In the genomic region with DNA sequence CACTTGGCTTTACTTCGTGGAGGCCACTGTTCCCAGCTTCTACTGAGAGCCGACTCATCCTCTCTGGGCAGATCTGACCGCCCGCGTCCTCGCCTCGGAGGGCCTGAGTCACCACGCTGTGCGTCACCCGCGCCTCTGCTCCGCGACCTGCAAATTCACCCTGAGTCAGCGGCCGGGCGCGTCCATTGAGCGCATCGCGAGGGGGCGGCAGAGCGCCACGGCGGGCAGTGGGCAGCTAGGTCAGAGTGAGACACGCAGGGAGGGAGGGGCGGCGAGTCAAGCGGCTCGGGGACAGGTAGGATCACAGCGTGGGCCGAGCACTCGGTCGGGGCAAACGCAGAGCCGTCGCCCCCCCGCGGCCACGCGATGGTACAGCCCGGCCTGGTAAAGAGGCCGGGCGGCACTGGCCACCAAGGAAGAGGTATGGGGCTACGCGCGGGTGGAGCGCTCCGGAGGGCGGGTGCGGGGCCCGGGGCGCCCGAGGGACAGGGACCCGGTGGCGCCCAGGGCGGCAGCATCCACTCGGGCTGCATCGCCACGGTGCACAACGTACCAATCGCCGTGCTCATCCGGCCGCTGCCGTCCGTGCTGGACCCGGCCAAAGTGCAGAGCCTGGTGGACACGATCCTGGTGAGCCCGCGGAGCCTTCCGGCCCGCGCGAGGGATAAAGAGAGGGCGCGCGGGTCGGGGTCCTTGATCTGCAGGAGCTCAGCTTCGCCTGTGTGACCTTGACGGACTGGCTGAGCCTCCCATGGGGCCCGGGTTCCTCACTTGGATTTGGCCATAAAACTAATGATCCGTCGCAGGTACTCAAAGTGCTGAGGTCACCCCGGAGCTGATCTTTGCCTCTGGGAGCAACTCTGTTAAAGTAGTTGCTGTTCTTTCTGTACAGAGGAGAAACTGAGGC, we compare ENCODE assay signal across 8 mouse cellular contexts. TPM values are rescaled to one million over a fixed set of nuclear protein-coding genes. Genes with fewer than 3 reads are reported as not detected.
A peak's percentile ranks its signal among the peaks of the same experiment; 100 is the strongest.
DNase-seq lines count a peak whose midpoint lies in the region; ATAC-seq lines count a peak whose summit lies in the region.

TSS of gene Srxn1 (plus strand) at position 199 of the 907 bp plus-strand sequence.

- intact Hi-C loops in left cerebral cortex, postnatal 10 days (cut with DNase I) = no loop called here

- ATAC-seq in megakaryocyte progenitor cell, adult 5-6 weeks (replicated peaks; ENCODE audit: poor library complexity) = peak; percentile 91

- DNase-seq in adrenal gland, adult 18-20 months (ENCODE audit: low spot score in 2 of 2) = peak; percentile 90 to 92
- DNase-seq in embryo, embryonic 10.5 days (ENCODE audit: low spot score) = peak; percentile 86
- DNase-seq in gastrocnemius, postnatal 10 days = peak; percentile 86
- peak; percentile 76 for DNase-seq in induced T-regulatory cell, adult 2 months (ENCODE audit: low read depth)
- peak in 1 of 2 experiments; percentile 91 for DNase-seq in left cerebral cortex, postnatal 10 days (ENCODE audit: extremely low spot score in 1 of 2, low spot score in 2 of 2)
- DNase-seq in right cerebral cortex, postnatal 10 days (ENCODE audit: low spot score in 2 of 2) = peak; percentile 81 to 85
- DNase-seq in urinary bladder, postnatal 36 days (ENCODE audit: low spot score in 2 of 2) = peak; percentile 87 to 91

RNA-seq across cellular contexts. Expression of gene Srxn1, which starts in this region (rescaled TPM):
- 100 to 1,000 TPM; 547 to 673 TPM for total RNA-seq in adrenal gland, adult 18-20 months (2021)
- total RNA-seq in gastrocnemius, postnatal 10 days (2021) = 10 to 100 TPM in 1 of 2 experiments, 1 to 10 TPM in 1; 8.7 to 14.7 TPM
- 10 to 100 TPM; 38.1 to 38.8 TPM for total RNA-seq in left cerebral cortex, postnatal 10 days (2021)
- 1.2 and 1.3 TPM in 2 replicates for total RNA-seq in megakaryocyte progenitor cell, adult 5-6 weeks (2015)
- 2.2 and 12.2 TPM in 2 replicates for total RNA-seq in megakaryocyte progenitor cell, adult 5-6 weeks (2017)

Comparison
In these comparisons a context has a peak if more than half of its experiments do, and no peak if none do; other contexts are left out.
1. RNA of gene Srxn1 (total RNA-seq): 547 to 673 TPM in adrenal gland, adult 18-20 months; 38.1 to 38.8 TPM in left cerebral cortex, postnatal 10 days, 8.7 to 14.7 TPM in gastrocnemius, postnatal 10 days and 1.2 to 12.2 TPM in megakaryocyte progenitor cell, adult 5-6 weeks; every median in the first group is over 10 times any median in the second.